Mouse (Mus musculus) heart, postnatal 10 days (tissue): Measurements from ENCODE around the gene Ptpru. TPM values are rescaled to one million over a fixed set of nuclear protein-coding genes. Genes with fewer than 3 reads are reported as not detected.

Source experiments
- DNase-seq, 2 experiments: peaks; one replicate each; pipeline ENCODE4 v3.0.0; 2021
- intact Hi-C: fragments of 180-260 bp; cut with DNase I; formaldehyde crosslinking; loops from one replicate; pipeline ENCODE4 v1.15.1; 2025
- total RNA-seq, 2 experiments: library from RNA; stranded (reverse); gene quantifications; 2 replicates each; pipeline ENCODE4 v1.2.3; 2021

The Ptpru gene
- total RNA-seq, 2 experiments from 2014 or later: 2.0 to 3.0 TPM

DNA sequence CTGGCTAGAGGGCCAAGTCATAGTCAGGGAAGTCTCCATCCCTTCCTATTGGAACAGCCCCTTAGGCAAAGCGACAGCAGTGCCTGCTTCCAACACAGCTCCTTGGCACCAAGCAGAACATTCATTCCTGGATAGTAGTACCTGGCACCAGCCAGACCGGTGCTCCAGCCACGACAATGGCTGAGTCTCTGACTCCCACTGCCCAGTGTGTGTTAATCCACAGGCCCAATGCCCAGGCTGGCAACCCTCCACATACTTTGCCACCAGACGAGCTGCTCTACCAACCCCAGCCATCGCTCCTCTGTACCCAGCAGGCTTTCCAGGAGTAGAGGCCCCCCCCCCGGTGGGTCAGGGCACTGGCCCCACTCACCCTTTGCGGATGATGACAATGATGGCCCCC, 40.6 kb downstream of the Ptpru start:
- intact Hi-C loops: no loop called here
- peak; percentile 62 to 71 for DNase-seq

DNA sequence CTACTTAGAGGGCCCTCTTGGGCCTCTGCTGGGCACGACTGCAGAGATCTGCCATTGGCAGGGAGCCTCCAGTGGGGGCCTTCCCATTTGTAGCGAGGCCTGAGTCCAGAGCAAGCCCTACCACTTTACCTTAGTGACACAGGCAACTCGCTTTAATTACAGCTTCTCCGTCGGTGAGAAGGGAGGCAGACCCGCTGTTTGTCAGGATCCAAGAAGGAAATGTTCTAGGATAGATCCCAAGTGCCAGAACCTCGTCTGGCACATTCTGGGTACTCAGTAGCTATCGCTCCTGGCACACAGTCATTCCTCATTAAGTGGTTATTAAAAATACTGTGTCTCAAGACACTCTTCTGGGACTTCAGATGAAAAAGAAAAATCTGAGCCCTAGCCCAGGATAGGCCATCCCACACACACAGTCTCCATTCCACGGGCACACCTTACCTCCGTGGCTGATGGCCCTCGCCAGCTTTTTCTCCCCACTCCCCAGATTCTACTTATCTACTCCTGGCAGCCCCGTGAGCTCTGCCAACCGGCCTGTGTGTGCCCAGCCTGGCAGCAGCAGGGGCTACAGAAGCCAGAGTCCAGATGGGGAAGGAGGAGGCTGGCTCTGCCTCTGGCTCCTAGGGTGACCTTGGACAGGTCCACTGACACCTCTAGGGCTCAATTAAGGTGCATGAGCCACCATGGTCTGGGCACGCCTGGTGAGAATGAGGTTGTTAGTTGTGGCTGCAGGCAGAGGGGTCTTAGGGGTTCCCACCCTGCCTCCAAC, 41.6 kb downstream of the Ptpru start:
- DNase-seq: peak; percentile 6 to 8
- intact Hi-C loops: no loop called here

DNA sequence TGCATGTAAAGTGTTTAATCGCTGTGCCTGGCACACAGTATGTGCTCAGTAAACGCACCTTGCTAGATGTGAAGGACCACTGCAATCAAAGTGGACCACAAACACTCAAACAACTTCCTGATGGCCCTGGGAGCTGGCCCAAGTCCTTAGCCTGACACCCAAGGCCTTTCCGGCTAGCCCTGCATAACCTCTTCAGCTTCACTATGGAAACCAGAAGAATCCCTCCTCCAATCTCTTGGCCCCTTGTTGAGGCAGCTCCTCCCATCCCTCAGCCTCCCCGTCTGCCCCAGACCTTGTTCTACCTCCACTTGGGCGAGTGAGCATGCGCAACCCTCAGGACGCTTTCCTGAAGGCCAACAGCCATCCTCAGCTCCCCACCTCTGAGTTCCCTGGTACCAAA, 51.3 kb downstream of the Ptpru start:
- intact Hi-C loops: no loop called here
- DNase-seq: no peak

DNA sequence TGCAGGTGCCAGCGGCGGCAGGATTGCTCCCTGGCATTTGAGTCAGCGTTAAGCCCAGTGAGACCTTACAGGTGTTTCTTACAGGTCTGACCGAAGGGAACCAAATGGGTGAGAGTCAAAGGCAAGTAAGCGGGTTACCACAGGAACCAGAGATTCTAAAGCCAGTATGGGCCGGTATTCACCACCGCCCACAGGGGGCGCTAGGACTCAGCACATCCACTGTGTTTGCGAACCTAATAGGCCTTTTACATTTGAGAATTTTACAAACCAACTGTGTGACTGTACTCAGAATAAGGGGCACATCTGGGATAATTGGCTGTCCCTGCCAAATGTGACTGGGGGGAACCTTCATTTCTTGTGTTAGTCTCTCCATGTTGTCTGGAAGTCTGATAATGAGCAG, 54.1 kb downstream of the Ptpru start:
- peak; percentile 20 to 65 for DNase-seq
- intact Hi-C loops: loop anchor here (2.0 to 5.0 kb wide), 2 partner anchors 55 to 62 kb away; partner anchors contain the start of gene Ptpru

DNA sequence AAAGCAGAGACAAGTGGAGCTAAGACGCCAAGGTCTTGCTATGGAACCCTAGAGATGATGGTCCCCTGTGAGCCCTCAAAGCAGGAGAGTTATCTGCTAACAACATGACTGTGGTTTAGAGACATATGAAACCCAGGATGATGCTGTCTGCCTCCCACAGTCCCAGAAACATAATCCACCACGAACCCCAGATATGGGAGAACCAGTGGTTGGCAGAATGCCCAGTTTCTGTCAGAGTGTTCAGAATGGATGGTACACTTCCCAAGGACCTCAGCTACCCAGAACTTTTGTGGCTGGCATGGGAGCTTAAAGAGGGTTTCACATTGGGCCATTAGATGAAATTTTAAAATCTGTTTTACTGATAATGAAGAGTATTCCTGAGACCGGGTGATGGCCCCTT, 57.1 kb downstream of the Ptpru start:
- intact Hi-C loops: loop anchor here (5.0 kb wide), 1 partner anchor 59 kb away; no protein-coding TSS in a partner anchor
- DNase-seq: peak; percentile 19 to 31

DNA sequence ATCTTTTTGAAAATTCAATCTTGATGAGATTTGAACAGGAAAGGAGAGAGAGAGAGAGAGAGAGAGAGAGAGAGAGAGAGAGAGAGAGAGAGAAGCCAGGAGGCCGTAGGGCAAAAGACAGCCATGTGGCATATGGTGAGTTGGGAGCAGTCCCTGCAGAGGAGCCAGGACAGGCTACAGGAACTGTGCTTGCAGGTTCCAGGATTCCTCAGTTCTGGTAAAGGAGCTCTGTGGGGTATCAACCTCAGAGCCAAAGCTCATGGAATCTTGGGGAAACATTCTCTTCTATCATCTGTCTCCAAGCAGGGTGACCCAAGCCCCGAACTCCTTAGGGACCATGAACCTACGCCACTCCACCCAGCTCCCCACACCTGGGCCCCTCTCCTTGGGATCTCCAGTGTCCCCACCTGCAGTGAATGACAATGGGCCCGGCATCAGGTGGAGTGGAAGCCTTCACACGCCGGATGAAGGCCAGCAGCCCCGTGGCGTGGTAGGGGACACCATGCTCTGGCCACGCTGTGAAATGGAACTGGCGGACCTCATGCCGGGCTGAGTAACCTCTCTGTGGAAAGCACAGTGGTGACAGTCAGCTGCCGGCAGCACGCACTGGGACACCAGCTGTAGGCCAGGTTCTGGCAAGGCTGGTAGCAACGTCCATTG, 59.3 kb downstream of the Ptpru start:
- intact Hi-C loops: no loop called here
- no peak for DNase-seq

DNA sequence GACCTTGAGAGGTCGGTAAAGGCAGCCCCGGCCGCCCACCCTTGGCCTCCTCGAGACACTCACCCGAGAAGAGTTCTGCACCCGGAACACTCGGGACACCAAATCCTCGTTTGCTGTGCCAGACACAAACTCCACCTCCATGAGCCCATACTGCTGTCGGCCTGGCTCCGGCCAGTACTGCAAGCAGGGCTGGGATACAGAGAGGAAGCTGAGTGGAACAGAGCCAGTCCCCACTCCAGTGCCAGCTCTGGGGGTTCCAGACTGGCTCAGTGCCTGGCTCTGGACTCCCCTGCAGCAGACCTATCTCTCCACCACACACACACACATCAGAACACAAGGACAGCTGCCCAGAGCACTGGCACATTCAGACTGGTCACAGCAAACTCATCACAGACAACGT, 66.7 kb downstream of the Ptpru start:
- DNase-seq: peak; percentile 37 to 47

DNA sequence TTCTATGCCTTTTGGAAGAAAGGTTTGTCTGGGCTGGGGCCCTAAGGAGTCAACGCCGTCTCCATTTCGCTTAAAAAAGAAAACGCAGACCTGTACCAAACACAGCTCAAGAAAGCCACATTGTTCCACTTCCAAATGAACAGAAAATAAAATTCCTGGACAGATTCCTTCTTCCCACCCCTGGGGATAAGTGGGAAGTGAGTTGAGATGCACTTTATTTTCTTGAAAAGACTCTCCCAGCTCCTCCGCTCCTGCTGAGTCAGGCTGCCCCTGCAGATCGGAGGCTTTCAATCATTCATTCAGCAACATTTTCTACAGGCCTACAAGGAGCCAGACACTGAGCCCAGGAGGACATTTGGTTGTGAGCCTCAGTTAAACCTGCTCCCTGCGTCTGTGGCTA, 74.2 kb downstream of the Ptpru start:
- intact Hi-C loops: no loop called here
- DNase-seq: no peak

More for the DNA sequence above, 66.7 kb downstream of the Ptpru start:
- intact Hi-C loops: no loop called here

DNA sequence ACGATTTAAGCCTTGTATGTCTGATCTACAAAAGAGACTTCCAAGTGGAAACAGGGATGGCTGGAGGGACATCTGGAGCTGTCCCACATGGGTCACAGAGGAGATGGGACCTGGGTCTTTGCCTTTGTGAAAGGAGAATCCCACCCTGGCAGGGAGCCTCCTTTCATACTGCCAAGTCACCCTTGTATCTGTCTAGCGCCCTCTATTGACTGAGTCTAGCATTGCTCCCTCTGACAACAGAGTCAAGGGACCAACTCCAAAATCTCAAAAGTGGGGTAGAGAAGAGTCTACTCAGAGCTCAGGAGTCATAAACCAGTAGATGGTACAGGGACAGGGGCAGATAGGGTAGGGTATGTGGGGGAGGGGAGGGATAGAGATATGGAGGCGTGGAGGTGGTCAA, 74.6 kb downstream of the Ptpru start:
- intact Hi-C loops: no loop called here

DNA sequence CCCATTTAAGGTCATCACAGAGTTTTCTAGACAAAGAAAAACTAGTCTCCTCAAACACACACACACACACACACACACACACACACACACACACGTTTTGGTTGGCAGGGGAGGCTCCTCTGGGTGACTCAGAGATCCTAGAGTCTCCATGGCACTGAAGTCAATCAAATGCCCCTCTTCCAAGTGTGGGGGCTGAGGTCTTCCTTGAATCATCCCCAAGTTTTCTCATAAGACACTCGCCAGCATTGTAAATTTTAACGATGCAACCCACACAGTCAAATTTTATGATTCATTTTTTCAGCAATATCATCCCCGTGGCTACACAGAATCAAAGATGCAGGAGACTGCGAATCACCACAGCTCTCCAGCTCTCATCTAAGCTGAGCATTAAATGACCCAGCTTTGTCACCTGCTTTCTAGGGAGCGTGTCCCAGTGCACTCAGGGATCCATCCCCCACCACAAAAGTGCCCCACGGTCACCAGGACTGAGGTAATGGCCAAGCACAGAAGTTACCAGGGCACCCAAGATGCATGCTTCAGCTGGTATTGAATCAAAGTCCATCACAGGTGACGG, 75.8 kb downstream of the Ptpru start:
- DNase-seq: no peak
- intact Hi-C loops: no loop called here

More for the DNA sequence above, 74.6 kb downstream of the Ptpru start:
- peak in 1 of 2 experiments; percentile 9 for DNase-seq

DNA sequence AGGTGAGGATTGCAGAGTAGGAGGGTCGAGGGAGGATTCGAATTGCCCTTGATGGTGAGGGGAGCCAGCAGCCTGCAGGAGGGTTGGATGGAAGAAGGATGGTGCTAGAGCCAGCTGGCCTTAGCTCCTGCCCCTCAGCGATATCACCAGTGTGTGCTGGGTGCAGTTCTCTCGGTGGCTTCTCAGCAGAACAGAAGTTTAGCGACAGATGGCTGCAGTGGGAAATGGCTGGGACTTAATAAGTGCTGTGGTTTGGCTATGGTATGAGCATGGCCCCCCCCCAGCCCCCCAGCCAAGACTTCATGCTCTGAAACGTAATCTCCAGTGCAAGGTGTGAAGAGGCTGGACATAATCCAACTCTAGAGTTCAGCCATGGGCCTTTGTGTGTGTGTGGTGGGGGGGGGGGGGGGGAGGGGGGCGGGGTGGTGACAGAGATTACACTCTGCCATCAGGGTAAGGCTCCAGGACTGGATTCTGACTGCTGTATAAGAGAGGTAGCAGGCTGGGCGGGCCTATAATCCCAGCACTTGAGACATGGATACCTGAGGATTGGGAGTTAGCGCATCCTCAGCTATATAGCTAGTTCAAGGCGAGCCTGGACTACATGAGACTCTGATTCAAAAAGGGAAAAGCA, 85.8 kb downstream of the Ptpru start:
- DNase-seq: no peak
- intact Hi-C loops: no loop called here

DNA sequence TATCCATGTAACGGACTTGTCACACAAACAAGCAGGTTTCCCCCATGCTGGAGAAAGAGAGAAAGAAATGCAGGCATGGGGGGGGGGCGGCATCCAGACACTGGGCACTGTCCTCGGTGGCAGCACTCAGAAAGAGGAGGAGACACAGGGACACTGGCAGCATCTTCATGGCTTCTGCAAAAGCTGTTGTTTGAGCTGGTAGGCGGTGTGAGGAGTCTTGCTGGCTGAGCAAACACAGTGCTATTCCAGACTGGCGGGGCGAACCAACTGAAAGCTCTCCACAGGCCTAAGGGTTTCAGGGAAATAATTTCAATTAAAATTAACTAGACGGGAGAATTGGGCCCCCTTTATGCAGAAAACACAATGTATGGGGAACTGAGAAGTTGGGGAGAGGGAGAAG, 86.5 kb downstream of the Ptpru start:
- DNase-seq: no peak
- intact Hi-C loops: no loop called here

DNA sequence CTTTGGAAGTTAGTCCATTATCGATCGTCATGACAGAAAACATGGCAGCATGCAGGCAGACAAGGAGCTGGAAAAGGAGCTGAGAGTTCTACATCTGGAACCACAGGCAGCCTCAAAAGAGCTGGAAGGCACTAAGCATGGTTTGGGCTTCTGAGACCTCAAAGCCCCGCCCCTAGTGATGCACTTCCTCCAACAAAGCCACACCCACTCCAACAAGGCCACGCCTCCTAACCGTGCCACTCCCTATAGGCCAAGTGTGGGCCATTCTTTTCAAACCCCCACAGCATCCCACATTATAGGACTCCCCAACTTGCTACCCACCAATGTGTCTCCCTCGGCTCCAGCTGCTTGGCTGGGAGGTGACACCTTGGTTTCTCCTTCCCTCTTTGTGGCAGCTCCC, 88.3 kb downstream of the Ptpru start:
- DNase-seq: no peak
- intact Hi-C loops: no loop called here

DNA sequence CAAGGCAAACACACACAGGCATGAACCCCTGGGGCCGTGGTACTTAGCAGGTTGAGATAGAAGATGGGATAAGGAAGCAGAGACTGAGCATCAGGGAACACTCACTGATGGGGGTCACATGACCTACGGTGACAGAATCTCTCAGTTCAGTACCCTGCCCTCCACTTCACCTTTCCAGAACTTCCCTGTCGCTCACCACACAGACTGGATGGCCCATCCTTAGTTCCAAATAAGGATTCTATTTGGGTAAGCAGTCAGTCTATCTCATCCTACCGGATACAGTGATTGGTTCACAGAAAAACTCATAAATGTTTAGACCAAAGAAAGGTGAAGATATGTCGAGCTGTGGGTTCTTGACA, 93.4 kb downstream of the Ptpru start:
- no peak for DNase-seq
- intact Hi-C loops: no loop called here

DNA sequence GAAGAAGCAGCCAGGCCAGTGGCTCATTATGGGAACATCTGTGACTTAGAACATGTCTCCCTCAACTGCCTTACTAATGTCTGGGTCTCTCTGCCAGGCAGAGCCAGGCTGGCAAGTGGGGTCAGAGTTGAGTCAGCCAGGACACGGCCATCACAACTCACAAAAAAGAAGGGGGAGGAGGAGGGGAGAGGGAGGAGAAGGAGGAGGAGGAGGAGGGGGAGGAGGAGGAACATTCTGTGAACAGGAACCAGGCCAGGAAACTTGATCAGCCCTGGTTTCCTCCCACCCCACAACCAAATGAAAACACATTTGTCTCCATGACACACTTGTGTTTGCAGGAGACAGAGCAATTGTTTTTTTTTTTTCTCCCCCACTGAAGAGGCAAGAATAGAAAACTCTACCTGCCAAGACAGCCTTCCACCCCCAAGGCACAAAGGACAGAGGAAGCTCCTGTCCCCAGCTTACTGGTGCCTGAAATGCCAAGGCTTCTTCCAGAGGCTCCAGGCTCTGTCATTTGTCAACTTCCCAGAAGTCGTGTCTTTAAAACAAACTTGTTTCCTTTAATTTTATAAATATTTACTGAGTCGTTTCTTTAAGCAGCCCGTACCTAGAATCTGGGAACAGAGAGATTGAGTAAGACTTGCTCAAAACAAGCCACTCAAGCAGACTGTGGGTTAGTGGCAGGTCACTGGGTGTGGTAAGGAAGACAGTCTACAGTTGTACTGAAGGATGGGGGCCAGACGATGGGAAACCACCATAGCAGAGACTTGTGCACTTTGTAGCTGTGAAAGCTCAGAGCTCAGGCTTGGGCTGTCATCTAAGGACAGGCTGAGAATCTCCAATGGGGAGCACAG, 94.0 kb downstream of the Ptpru start:
- DNase-seq: peak; percentile 30 to 38
- intact Hi-C loops: no loop called here

DNA sequence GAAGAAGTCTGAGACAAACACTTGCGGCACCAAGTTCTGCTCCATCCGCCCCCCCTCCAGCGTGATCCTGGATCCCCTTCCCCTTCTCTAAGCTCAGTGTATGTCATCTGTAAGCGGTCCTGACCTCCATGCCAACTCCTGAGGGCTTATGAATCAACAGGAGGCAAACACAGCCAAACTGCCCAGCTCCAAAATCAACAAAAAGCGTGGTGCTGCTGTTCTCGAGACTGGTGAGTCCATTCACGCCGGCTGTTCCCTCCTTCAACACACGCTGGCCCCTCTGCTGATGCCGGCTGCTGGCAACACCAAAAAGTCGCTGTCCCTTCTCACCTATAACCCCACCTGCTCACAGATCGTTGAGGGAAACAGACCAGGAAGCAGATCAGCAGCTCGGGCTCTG, 95.1 kb downstream of the Ptpru start:
- intact Hi-C loops: no loop called here

DNA sequence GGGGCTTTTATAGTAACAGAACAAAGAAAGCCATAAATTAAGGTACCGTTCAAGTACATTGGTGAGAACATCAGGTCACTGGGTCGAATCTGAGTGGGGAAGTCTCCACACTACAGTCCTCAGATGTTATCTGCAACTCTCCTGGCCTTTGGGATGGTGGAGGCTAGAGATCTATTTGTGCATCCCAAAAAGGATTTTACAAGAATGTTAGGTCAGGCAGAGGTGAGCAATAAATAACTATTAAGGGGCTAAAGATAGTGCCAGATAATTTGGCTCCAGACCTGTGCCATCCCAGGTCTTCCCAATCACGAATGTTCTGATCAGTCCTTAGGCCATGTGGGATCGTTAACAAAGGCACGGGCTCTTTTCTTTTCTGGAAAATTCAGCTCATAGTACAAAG, 97.5 kb downstream of the Ptpru start:
- DNase-seq: no peak
- intact Hi-C loops: no loop called here

More for the DNA sequence above, 95.1 kb downstream of the Ptpru start:
- DNase-seq: peak in 1 of 2 experiments; percentile 3

DNA sequence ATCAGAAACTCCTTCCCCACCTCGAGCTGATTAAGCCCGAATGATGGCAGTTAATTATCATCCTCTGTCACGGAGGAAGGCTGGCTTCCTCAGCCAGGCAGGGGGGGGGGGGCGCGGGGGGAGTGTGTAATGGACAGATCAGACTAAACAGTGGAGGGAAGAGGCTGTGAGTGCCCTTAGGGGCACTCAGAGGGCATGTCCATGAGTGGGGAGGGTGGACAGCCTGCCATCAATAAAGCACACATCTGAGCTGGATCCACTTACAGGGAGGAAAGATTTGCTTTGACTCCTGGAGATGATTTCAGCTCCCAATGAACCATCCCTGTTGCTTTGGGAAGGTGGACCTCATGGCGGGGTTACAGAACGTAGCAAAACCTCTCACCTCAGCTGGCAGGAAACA, 109.5 kb downstream of the Ptpru start:
- intact Hi-C loops: no loop called here
- no peak for DNase-seq

DNA sequence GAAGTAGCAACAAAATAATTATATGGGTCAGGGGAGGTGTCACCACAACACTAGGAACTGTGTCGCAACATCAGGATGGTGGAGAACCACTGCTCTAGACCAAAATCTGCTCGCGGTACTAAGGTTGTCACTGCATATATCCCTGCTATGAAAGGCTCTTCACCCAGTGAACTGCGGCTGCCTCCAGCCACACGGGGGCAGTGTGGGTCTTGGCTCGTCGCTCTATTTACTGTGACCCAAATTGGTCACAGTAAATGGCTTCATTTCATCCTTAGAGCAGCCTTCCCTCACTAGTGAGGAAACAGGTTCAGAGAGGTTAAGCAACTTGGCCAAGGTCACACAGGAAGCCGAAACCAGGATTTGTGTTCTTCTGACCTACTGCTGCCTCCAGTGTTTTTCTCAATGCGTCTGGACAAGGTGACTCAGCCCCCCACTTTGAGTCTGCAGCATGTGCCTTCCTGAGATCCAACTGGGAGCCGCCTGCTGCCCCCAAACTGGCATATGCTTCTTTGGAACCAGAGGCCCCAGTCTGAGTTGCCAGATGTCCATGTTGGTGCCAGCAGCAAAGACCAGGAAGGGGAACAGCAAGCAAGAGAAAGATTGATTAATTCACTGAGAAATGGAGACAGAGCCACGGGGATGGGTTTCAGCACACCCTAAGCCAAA, 114.5 kb downstream of the Ptpru start:
- peak; percentile 59 to 77 for DNase-seq
- intact Hi-C loops: loop anchor here (1.0 to 5.0 kb wide), 2 partner anchors 59 to 115 kb away; partner anchors contain the start of gene Ptpru
